Mouse (Mus musculus) bone marrow, adult 2 months (tissue): ENCODE data around the gene Cacul1.

Experiments used
- CTCF ChIP-seq: fragments of 200-500 bp; IDR thresholded peaks from 2 replicates; pipeline ENCODE4 v1.5.1; 2011; ENCODE audit warnings: low read length, control low read depth; ENCODE audit not compliant: control insufficient read depth, insufficient read depth
- POLR2A ChIP-seq: fragments of 200-500 bp; IDR thresholded peaks from 2 replicates; pipeline ENCODE4 v1.6.1; 2011; ENCODE audit warnings: low read depth, mild to moderate bottlenecking, control low read depth, low read length, borderline replicate concordance; ENCODE audit not compliant: control insufficient read depth

- TF ChIP-seq CTCF, result no peak
- no peak for TF ChIP-seq POLR2A
Observed at GRCm38 (mm10) chr19:60500209-60500608, 80.6 kb downstream of the Cacul1 start.
